Mouse (Mus musculus): ENCODE results near the gene Ncoa6. TPM values are rescaled to one million over a fixed set of nuclear protein-coding genes. Genes with fewer than 3 reads are reported as not detected.
"Not testable (repeated sequence)": the region's sequence is repeated elsewhere in the genome, so short reads cannot be mapped to it uniquely, and the experiment has no call there.

The Ncoa6 gene
- polyA plus RNA-seq, 1 experiment from 2014 or later, result 36.0 TPM

- Histone ChIP-seq H3K4me1 (ENCODE audit: control insufficient read depth, insufficient read depth, low read length) (no peaks in the 10 kb centered on the region), H3K36me3 (ENCODE audit: control insufficient read depth, insufficient read depth, low read length) (no peaks in the 10 kb centered on the region), H3K9me3 (ENCODE audit: control insufficient read depth, low read length) (no peaks in the 10 kb centered on the region), H3K9ac (replicated peaks; ENCODE audit: low read depth, low read length) (no peak overlapping the region), H3K27ac (ENCODE audit: low read depth, low read length) (no peak overlapping the region), H3K27me3 (ENCODE audit: control insufficient read depth, insufficient read depth, low read length) (no peaks in the 10 kb centered on the region), H3K4me3 (ENCODE audit: low read depth, low read length) (no peak overlapping the region), H3K4me2 (ENCODE audit: low read depth, low read length) (no peak overlapping the region)
- no peak for ATAC-seq (ENCODE audit: low read depth)
- 86% methylated on average over 5 of the region's 5 CpGs for WGBS
Measured at GRCm38 (mm10) chr2:155451256-155451655, 22.4 kb downstream of the Ncoa6 start.

GRCm38 (mm10) chr2:155447906-155448305 lies 25.8 kb downstream of the Ncoa6 start:
- H3K4me3 ChIP-seq (ENCODE audit: low read depth, low read length); H3K4me1 ChIP-seq (ENCODE audit: control insufficient read depth, insufficient read depth, low read length); H3K9me3 ChIP-seq (ENCODE audit: control insufficient read depth, low read length); H3K36me3 ChIP-seq (ENCODE audit: control insufficient read depth, insufficient read depth, low read length); H3K27ac ChIP-seq (ENCODE audit: low read depth, low read length); H3K9ac ChIP-seq (replicated peaks; ENCODE audit: low read depth, low read length); H3K4me2 ChIP-seq (ENCODE audit: low read depth, low read length); H3K27me3 ChIP-seq (ENCODE audit: control insufficient read depth, insufficient read depth, low read length); ATAC-seq (ENCODE audit: low read depth): not testable (repeated sequence)
- WGBS, result 97% methylated on average over 1 of the region's 1 CpGs

- H3K9ac ChIP-seq (replicated peaks; ENCODE audit: low read depth, low read length), result no peak overlapping the region
- no peak overlapping the region for H3K4me3 ChIP-seq (ENCODE audit: low read depth, low read length)
- no peak for ATAC-seq (ENCODE audit: low read depth)
- no peaks in the 10 kb centered on the region for H3K27me3 ChIP-seq (ENCODE audit: control insufficient read depth, insufficient read depth, low read length)
- no peaks in the 10 kb centered on the region for H3K9me3 ChIP-seq (ENCODE audit: control insufficient read depth, low read length)
- H3K4me1 ChIP-seq (ENCODE audit: control insufficient read depth, insufficient read depth, low read length), result no peaks in the 10 kb centered on the region
- no peak overlapping the region for H3K27ac ChIP-seq (ENCODE audit: low read depth, low read length)
- 61% methylated on average over 2 of the region's 2 CpGs for WGBS
- 0 out of 2 replicates have a peak, but pooled peaks cover 4% of the 10 kb centered on the region for H3K36me3 ChIP-seq (ENCODE audit: control insufficient read depth, insufficient read depth, low read length)
- H3K4me2 ChIP-seq (ENCODE audit: low read depth, low read length), result no peak overlapping the region
Measured at GRCm38 (mm10) chr2:155443446-155443845, 30.2 kb downstream of the Ncoa6 start.

GRCm38 (mm10) chr2:155442916-155443315 lies 30.8 kb downstream of the Ncoa6 start:
- H3K9ac ChIP-seq (replicated peaks; ENCODE audit: low read depth, low read length), result no peak overlapping the region
- H3K36me3 ChIP-seq (ENCODE audit: control insufficient read depth, insufficient read depth, low read length), result 0 out of 2 replicates have a peak, but pooled peaks cover 4% of the 10 kb centered on the region
- no peaks in the 10 kb centered on the region for H3K9me3 ChIP-seq (ENCODE audit: control insufficient read depth, low read length)
- H3K4me1 ChIP-seq (ENCODE audit: control insufficient read depth, insufficient read depth, low read length), result no peaks in the 10 kb centered on the region
- no peaks in the 10 kb centered on the region for H3K27me3 ChIP-seq (ENCODE audit: control insufficient read depth, insufficient read depth, low read length)
- no peak overlapping the region for H3K27ac ChIP-seq (ENCODE audit: low read depth, low read length)
- no peak overlapping the region for H3K4me3 ChIP-seq (ENCODE audit: low read depth, low read length)
- ATAC-seq (ENCODE audit: low read depth), result no peak
- WGBS, result 92% methylated on average over 4 of the region's 4 CpGs
- H3K4me2 ChIP-seq (ENCODE audit: low read depth, low read length), result no peak overlapping the region

- H3K9me3 ChIP-seq (ENCODE audit: control insufficient read depth, low read length), result no peaks in the 10 kb centered on the region
- no peak overlapping the region for H3K4me2 ChIP-seq (ENCODE audit: low read depth, low read length)
- H3K9ac ChIP-seq (replicated peaks; ENCODE audit: low read depth, low read length), result no peak overlapping the region
- H3K4me3 ChIP-seq (ENCODE audit: low read depth, low read length), result no peak overlapping the region
- no peak for ATAC-seq (ENCODE audit: low read depth)
- no peaks in the 10 kb centered on the region for H3K27me3 ChIP-seq (ENCODE audit: control insufficient read depth, insufficient read depth, low read length)
- no peak overlapping the region for H3K27ac ChIP-seq (ENCODE audit: low read depth, low read length)
- H3K4me1 ChIP-seq (ENCODE audit: control insufficient read depth, insufficient read depth, low read length), result no peaks in the 10 kb centered on the region
- H3K36me3 ChIP-seq (ENCODE audit: control insufficient read depth, insufficient read depth, low read length), result peaks cover 36% of the 10 kb centered on the region
Measured at GRCm38 (mm10) chr2:155436445-155436844, 37.2 kb downstream of the Ncoa6 start.

- peaks cover 28% of the 10 kb centered on the region for H3K36me3 ChIP-seq (ENCODE audit: control insufficient read depth, insufficient read depth, low read length)
- ATAC-seq (ENCODE audit: low read depth), result no peak
- WGBS, result 85% methylated on average over 2 of the region's 2 CpGs
- H3K27ac ChIP-seq (ENCODE audit: low read depth, low read length), result no peak overlapping the region
- no peaks in the 10 kb centered on the region for H3K9me3 ChIP-seq (ENCODE audit: control insufficient read depth, low read length)
- H3K4me1 ChIP-seq (ENCODE audit: control insufficient read depth, insufficient read depth, low read length), result no peaks in the 10 kb centered on the region
- H3K27me3 ChIP-seq (ENCODE audit: control insufficient read depth, insufficient read depth, low read length), result no peaks in the 10 kb centered on the region
- H3K4me3 ChIP-seq (ENCODE audit: low read depth, low read length), result no peak overlapping the region
- H3K4me2 ChIP-seq (ENCODE audit: low read depth, low read length), result no peak overlapping the region
- H3K9ac ChIP-seq (replicated peaks; ENCODE audit: low read depth, low read length), result no peak overlapping the region
Measured at GRCm38 (mm10) chr2:155420911-155421310, 52.8 kb downstream of the Ncoa6 start.

GRCm38 (mm10) chr2:155404635-155405034 lies 69.1 kb downstream of the Ncoa6 start:
- ATAC-seq (ENCODE audit: low read depth), result no peak
- no peaks in the 10 kb centered on the region for H3K27me3 ChIP-seq (ENCODE audit: control insufficient read depth, insufficient read depth, low read length)
- 100% methylated on average over 1 of the region's 1 CpGs for WGBS

GRCm38 (mm10) chr2:155401926-155402325 lies 71.8 kb downstream of the Ncoa6 start:
- Histone ChIP-seq H3K36me3 (ENCODE audit: control insufficient read depth, insufficient read depth, low read length) (peaks cover 34% of the 10 kb centered on the region), H3K27ac (ENCODE audit: low read depth, low read length) (no peak overlapping the region)

More at GRCm38 (mm10) chr2:155404635-155405034, 69.1 kb downstream of the Ncoa6 start:
- Histone ChIP-seq H3K36me3 (ENCODE audit: control insufficient read depth, insufficient read depth, low read length) (peaks cover 52% of the 10 kb centered on the region), H3K27ac (ENCODE audit: low read depth, low read length) (no peak overlapping the region), H3K9me3 (ENCODE audit: control insufficient read depth, low read length) (no peaks in the 10 kb centered on the region), H3K9ac (replicated peaks; ENCODE audit: low read depth, low read length) (no peak overlapping the region), H3K4me1 (ENCODE audit: control insufficient read depth, insufficient read depth, low read length) (no peaks in the 10 kb centered on the region), H3K4me2 (ENCODE audit: low read depth, low read length) (no peak overlapping the region), H3K4me3 (ENCODE audit: low read depth, low read length) (no peak overlapping the region)

GRCm38 (mm10) chr2:155400276-155400675 lies 73.4 kb downstream of the Ncoa6 start:
- Histone ChIP-seq H3K4me3 (ENCODE audit: low read depth, low read length) (no peak overlapping the region), H3K9ac (replicated peaks; ENCODE audit: low read depth, low read length) (no peak overlapping the region), H3K36me3 (ENCODE audit: control insufficient read depth, insufficient read depth, low read length) (peaks cover 27% of the 10 kb centered on the region), H3K27me3 (ENCODE audit: control insufficient read depth, insufficient read depth, low read length) (no peaks in the 10 kb centered on the region), H3K27ac (ENCODE audit: low read depth, low read length) (no peak overlapping the region), H3K9me3 (ENCODE audit: control insufficient read depth, low read length) (no peaks in the 10 kb centered on the region), H3K4me1 (ENCODE audit: control insufficient read depth, insufficient read depth, low read length) (no peaks in the 10 kb centered on the region), H3K4me2 (ENCODE audit: low read depth, low read length) (no peak overlapping the region)
- ATAC-seq (ENCODE audit: low read depth), result no peak

More at GRCm38 (mm10) chr2:155401926-155402325, 71.8 kb downstream of the Ncoa6 start:
- H3K4me3 ChIP-seq (ENCODE audit: low read depth, low read length), result no peak overlapping the region
- H3K4me1 ChIP-seq (ENCODE audit: control insufficient read depth, insufficient read depth, low read length), result no peaks in the 10 kb centered on the region
- no peak overlapping the region for H3K4me2 ChIP-seq (ENCODE audit: low read depth, low read length)
- no peak overlapping the region for H3K9ac ChIP-seq (replicated peaks; ENCODE audit: low read depth, low read length)
- no peaks in the 10 kb centered on the region for H3K27me3 ChIP-seq (ENCODE audit: control insufficient read depth, insufficient read depth, low read length)
- 96% methylated on average over 4 of the region's 4 CpGs for WGBS
- H3K9me3 ChIP-seq (ENCODE audit: control insufficient read depth, low read length), result no peaks in the 10 kb centered on the region
- no peak for ATAC-seq (ENCODE audit: low read depth)

GRCm38 (mm10) chr2:155394586-155394985 lies 79.1 kb downstream of the Ncoa6 start:
- Histone ChIP-seq H3K4me1 (ENCODE audit: control insufficient read depth, insufficient read depth, low read length) (no peaks in the 10 kb centered on the region), H3K27ac (ENCODE audit: low read depth, low read length) (no peak overlapping the region), H3K4me2 (ENCODE audit: low read depth, low read length) (no peak overlapping the region), H3K36me3 (ENCODE audit: control insufficient read depth, insufficient read depth, low read length) (peaks cover 32% of the 10 kb centered on the region), H3K9me3 (ENCODE audit: control insufficient read depth, low read length) (no peaks in the 10 kb centered on the region), H3K9ac (replicated peaks; ENCODE audit: low read depth, low read length) (no peak overlapping the region), H3K4me3 (ENCODE audit: low read depth, low read length) (no peak overlapping the region), H3K27me3 (ENCODE audit: control insufficient read depth, insufficient read depth, low read length) (no peaks in the 10 kb centered on the region)
- 89% methylated on average over 5 of the region's 5 CpGs for WGBS
- no peak for ATAC-seq (ENCODE audit: low read depth)

All from neural tube, embryonic 14.5 days (tissue).